Mouse (Mus musculus): ENCODE results near the gene Iba57. TPM values are rescaled to one million over a fixed set of nuclear protein-coding genes. Genes with fewer than 3 reads are reported as not detected.

Gene Iba57
- polyA plus RNA-seq, 1 experiment from 2014 or later = 3.5 TPM

DNA sequence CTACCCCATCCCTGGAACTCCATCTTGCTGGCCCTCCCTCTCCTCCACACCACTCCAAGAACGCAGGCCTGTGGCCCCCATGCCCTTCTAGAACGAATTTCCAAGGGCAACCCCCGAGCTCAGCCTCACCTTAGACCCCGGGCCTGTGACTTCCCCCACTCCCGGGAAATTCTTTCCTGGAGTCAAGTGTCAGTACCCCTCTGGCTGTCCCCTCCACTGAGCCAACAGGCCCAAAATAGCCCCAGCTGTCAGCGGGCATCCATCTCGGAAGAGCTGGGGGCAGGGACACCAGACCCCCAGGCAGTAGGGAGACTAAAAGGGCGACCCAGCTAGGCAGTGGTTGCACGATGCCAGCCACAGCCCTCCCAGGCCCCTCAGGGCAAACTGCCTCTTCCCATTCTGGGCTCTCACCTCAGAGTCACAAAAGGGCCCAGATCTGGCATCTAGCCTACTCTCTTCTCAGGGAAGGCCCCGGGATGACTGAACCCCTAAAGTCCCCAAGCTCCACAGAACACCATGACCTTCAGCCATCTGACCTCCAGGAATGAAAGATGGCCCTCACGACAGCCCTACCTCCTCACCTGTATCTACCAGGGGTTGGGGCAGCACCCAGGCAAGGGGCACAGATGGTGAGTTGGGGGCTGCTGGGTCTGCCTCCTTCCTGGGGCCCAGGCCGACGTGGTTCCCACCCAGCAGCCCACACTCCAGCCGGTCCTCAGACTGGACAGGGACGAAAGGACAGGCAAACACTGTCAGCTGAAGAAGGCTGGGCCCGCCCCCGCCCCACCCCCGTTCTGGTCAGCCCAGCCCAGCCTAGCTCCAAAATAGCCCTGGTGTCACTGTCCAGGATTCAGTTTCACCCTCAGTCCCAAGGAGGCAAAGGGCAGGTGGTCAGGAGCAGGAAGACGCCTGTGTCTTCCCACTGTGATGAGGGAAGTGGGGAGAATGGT is 24.7 kb downstream of the Iba57 start:
- H3K9me3 ChIP-seq (ENCODE audit: control insufficient read depth, low read length) = no peaks in the 10 kb centered on the region
- no peak overlapping the region for H3K9ac ChIP-seq (ENCODE audit: low read length)
- H3K27ac ChIP-seq (ENCODE audit: low read depth, low read length) = no peak overlapping the region
- 70% methylated on average over 19 of the region's 19 CpGs for WGBS
- peaks cover 3% of the 10 kb centered on the region; the same call in 1 of the 2 replicates for H3K4me1 ChIP-seq (ENCODE audit: control insufficient read depth, insufficient read depth, low read length)
- no peaks in the 10 kb centered on the region for H3K36me3 ChIP-seq (ENCODE audit: control insufficient read depth, insufficient read depth, low read length)
- no peak for DNase-seq (ENCODE audit: low spot score, missing footprints)
- no peak overlapping the region for H3K4me2 ChIP-seq
- no peak overlapping the region for H3K4me3 ChIP-seq (ENCODE audit: low read depth, low read length)
- ATAC-seq (ENCODE audit: low FRiP score) = no peak
- peaks cover 36% of the 10 kb centered on the region for H3K27me3 ChIP-seq (ENCODE audit: control insufficient read depth, insufficient read depth, low read length)

DNA sequence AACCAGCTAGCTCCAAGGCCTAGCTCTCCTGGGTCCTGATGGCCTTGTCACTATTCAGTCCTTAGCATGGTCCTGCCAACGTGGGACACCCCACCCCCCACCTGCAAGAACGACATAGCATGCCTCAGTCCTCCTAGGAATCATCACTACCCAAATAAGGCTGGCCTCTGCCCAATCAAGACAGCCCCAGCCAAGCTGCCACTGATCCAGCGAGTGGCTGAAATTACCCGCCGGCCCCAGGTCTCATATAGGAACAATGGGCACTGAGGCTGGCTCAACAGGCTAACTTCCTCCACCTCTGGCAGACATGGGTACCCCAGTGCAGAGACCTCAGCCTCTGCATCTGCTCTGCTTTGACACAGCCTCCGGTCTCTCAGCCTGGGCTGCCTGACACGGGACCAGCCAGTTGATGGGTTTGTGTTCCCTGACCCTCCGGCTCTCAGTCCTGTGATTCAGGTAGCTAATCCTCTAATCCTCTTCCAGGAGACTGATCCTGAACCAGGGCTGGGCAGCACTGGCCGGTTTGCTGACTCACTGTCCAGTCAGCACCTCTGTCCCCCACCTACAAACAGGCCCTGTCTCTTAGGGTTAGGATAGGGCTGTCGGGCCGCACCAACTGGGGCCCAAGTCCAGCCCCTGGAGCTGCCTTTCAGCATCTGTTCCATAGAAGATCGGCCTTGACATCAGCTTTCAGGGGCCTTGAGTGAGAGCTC is 26.4 kb downstream of the Iba57 start:
- H3K4me3 ChIP-seq (ENCODE audit: low read depth, low read length) = no peak overlapping the region
- no peaks in the 10 kb centered on the region for H3K9me3 ChIP-seq (ENCODE audit: control insufficient read depth, low read length)
- peaks cover 44% of the 10 kb centered on the region for H3K27me3 ChIP-seq (ENCODE audit: control insufficient read depth, insufficient read depth, low read length)
- ATAC-seq (ENCODE audit: low FRiP score) (no peak), DNase-seq (ENCODE audit: low spot score, missing footprints) (no peak)
- no peaks in the 10 kb centered on the region for H3K36me3 ChIP-seq (ENCODE audit: control insufficient read depth, insufficient read depth, low read length)
- no peak overlapping the region for H3K4me2 ChIP-seq
- 55% methylated on average over 12 of the region's 12 CpGs for WGBS
- peaks cover 3% of the 10 kb centered on the region; the same call in 1 of the 2 replicates for H3K4me1 ChIP-seq (ENCODE audit: control insufficient read depth, insufficient read depth, low read length)
- no peak overlapping the region for H3K27ac ChIP-seq (ENCODE audit: low read depth, low read length)
- H3K9ac ChIP-seq (ENCODE audit: low read length) = no peak overlapping the region

DNA sequence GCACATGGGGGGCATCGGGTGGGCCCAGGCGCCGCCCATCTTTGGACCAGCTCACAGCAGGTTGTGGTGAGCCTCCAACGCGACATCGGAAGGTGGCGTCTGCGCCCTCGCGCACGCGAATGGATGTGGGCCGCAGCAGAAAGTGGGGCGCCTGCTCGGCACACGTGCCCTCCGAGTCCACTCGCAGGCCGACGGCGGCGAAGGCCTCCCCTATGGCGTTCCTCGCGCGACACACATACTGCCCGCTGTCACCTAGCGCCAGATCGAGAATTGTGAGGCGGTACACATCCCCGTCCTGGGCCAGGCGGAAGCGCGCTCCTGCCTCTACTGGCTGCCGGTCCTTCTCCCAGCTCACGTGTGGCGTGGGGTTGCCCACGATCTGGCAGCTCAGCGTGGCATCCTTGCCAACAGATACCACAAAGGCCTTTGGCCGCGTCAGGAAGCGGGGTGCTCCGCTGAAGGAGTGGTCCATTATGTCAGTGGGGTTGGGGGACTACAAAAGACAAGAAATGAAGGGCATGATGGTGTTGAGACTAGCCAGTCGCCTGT is 27.6 kb downstream of the Iba57 start, which contains the start of gene Obscn:
TSS of gene Obscn (minus strand) at position 499 of the 549 bp plus-strand sequence.
- peak within 1 kb of the TSS; percentile 13; the same call in 1 of the 2 replicates for H3K4me3 ChIP-seq (ENCODE audit: low read depth, low read length)
- DNase-seq (ENCODE audit: low spot score, missing footprints) (peak; percentile 87), ATAC-seq (ENCODE audit: low FRiP score) (no peak)
- whole genome bisulfite sequencing = 21% methylated on average over 44 of the region's 44 CpGs
- peaks cover 3% of the 10 kb centered on the region; the same call in 1 of the 2 replicates for H3K4me1 ChIP-seq (ENCODE audit: control insufficient read depth, insufficient read depth, low read length)
- no peak within 1 kb of the TSS for H3K9ac ChIP-seq (ENCODE audit: low read length)
- no peak within 1 kb of the TSS for H3K27ac ChIP-seq (ENCODE audit: low read depth, low read length)
- peak within 1 kb of the TSS; percentile 34 for H3K4me2 ChIP-seq
- no peaks in the 10 kb centered on the region for H3K36me3 ChIP-seq (ENCODE audit: control insufficient read depth, insufficient read depth, low read length)
- H3K27me3 ChIP-seq (ENCODE audit: control insufficient read depth, insufficient read depth, low read length) = peaks cover 44% of the 10 kb centered on the region
- H3K9me3 ChIP-seq (ENCODE audit: control insufficient read depth, low read length) = no peaks in the 10 kb centered on the region

DNA sequence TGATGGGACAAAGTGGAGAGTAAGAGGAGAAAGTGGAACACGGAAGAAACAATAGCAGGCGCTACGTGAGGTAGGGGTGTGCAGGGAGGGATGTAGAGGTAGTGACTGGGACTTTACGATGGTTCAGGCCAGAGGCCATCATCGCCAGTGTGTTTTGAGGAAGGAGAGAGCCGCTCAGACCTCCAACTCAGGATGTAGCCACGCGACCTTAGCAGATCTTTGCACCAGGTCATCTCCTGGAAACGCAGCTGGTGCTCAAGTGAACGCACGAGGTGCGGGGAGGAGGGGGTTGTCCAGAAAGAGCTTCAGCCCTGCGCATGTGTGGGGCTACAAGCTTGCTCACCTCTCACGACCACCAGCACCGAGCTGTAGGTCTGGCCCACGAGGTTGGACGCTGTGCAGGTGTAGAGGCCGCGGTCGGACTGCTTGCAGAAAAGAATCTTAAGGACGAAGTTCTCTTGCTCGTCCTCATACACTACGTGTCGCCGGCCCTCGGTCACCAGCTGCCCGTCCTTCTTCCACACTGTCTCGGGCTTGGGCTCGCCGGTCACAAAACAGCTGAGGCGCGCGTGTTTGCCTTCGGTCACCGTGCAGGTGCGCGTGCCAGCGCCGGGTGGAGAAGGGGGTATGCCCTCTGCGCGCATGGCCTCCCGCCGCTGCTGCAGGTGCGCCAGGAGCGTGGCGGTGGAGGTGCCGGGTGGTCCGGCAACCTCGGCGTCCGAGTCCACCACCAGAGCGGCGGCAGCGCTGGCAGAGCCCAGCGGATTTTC is 28.3 kb downstream of the Iba57 start:
- peaks cover 3% of the 10 kb centered on the region; the same call in 1 of the 2 replicates for H3K4me1 ChIP-seq (ENCODE audit: control insufficient read depth, insufficient read depth, low read length)
- peak; percentile 87 for DNase-seq (ENCODE audit: low spot score, missing footprints)
- H3K27me3 ChIP-seq (ENCODE audit: control insufficient read depth, insufficient read depth, low read length) = peaks cover 44% of the 10 kb centered on the region
- H3K9me3 ChIP-seq (ENCODE audit: control insufficient read depth, low read length) = no peaks in the 10 kb centered on the region
- H3K36me3 ChIP-seq (ENCODE audit: control insufficient read depth, insufficient read depth, low read length) = no peaks in the 10 kb centered on the region
- peak overlapping the region; percentile 34 for H3K4me2 ChIP-seq
- no peak for ATAC-seq (ENCODE audit: low FRiP score)
- 9% methylated on average over 55 of the region's 55 CpGs for WGBS
- no peak overlapping the region for H3K9ac ChIP-seq (ENCODE audit: low read length)
- no peak overlapping the region for H3K27ac ChIP-seq (ENCODE audit: low read depth, low read length)
- peak overlapping the region; percentile 13; the same call in 1 of the 2 replicates for H3K4me3 ChIP-seq (ENCODE audit: low read depth, low read length)

DNA sequence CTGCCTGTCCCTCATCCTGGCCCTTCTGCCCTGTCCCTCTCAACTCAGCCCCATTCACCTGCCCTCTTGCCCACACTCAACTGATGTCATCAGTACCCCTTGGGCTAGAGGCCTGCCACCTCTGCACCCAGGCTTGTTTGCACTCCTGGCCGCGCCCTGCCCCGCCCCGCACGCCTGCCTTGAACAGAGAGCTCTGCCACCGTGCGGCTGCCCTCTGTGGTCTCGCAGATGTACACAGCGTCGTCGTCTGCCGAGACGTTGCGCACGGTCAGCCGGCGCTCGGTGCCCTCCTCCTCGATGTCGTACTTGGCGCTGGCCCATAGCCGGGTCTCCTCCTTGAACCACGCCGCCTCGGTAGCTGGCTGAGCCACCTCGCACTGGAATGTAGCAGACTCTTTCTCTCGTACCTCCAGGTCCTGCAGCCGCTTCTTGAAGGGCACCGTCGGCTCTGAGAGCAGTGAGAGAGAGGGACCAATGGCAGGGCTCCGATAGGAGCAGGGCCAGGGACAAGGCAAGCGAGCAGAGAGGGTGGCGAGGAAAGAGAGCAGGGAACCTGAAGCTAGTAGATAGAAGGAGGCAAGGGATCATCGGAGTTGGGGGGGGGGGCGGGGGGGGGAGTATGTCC is 29.1 kb downstream of the Iba57 start:
- Histone ChIP-seq H3K27ac (ENCODE audit: low read depth, low read length) (no peak overlapping the region), H3K9ac (ENCODE audit: low read length) (no peak overlapping the region; the same call in 1 of the 2 replicates), H3K36me3 (ENCODE audit: control insufficient read depth, insufficient read depth, low read length) (no peaks in the 10 kb centered on the region), H3K4me1 (ENCODE audit: control insufficient read depth, insufficient read depth, low read length) (peaks cover 3% of the 10 kb centered on the region; the same call in 1 of the 2 replicates), H3K27me3 (ENCODE audit: control insufficient read depth, insufficient read depth, low read length) (peaks cover 44% of the 10 kb centered on the region), H3K9me3 (ENCODE audit: control insufficient read depth, low read length) (no peaks in the 10 kb centered on the region), H3K4me2 (no peak overlapping the region; the same call in 1 of the 2 replicates), H3K4me3 (ENCODE audit: low read depth, low read length) (no peak overlapping the region)
- ATAC-seq (ENCODE audit: low FRiP score) (no peak), DNase-seq (ENCODE audit: low spot score, missing footprints) (peak; percentile 83)
- WGBS = 6% methylated on average over 34 of the region's 35 CpGs

DNA sequence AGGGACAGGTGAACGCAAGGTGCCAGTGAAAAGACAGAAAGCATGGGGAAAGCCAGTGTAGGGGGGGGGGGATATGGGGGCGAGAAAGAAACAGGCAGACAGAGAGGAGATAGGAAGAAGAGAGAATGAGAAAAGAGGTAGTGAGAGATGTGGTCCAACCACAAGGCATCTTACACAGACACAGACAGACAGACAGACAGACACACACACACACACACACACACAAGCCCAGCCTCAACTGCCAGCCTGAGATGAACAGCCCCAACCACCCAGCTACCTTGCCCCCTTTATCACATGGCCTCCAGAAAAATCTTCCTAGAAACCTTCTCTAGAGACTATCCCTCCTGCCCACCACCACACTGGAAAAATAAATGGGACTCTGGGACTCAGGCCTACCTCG is 31.5 kb downstream of the Iba57 start:
- Histone ChIP-seq H3K4me1 (ENCODE audit: control insufficient read depth, insufficient read depth, low read length) (peaks cover 3% of the 10 kb centered on the region; the same call in 1 of the 2 replicates), H3K4me3 (ENCODE audit: low read depth, low read length) (no peak overlapping the region), H3K4me2 (no peak overlapping the region), H3K9me3 (ENCODE audit: control insufficient read depth, low read length) (no peaks in the 10 kb centered on the region), H3K36me3 (ENCODE audit: control insufficient read depth, insufficient read depth, low read length) (no peaks in the 10 kb centered on the region), H3K27me3 (ENCODE audit: control insufficient read depth, insufficient read depth, low read length) (peaks cover 40% of the 10 kb centered on the region), H3K27ac (ENCODE audit: low read depth, low read length) (no peak overlapping the region), H3K9ac (ENCODE audit: low read length) (no peak overlapping the region)
- ATAC-seq (ENCODE audit: low FRiP score) (no peak), DNase-seq (ENCODE audit: low spot score, missing footprints) (peak; percentile 8)
- WGBS = 85% methylated on average over 2 of the region's 3 CpGs

DNA sequence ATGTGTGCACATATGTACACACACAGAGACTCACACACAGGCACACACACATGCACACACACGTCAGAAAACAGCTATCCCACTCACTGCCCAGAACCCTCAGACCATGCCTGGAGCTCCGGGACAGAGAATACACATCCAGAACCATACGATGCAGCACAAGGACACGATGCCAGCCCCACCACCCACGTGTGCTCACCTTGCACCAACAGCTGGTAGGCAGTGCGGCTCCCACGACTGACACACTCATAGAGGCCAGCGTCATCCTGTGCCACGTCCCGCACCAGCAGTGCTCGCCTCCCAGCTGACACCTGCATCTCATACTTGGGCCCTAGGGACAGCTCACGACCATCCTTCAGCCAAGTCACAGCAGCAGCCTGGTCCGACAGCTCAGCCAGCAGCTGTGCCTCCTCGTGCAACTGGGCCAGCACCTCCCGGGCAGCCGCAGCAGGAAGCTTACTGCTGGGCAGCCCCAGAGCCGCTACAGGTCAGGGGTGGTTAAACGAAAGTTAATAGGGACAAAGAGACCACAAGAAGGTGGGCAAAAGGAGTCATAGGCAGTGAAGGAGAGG is 32.1 kb downstream of the Iba57 start:
- Histone ChIP-seq H3K9me3 (ENCODE audit: control insufficient read depth, low read length) (no peaks in the 10 kb centered on the region), H3K9ac (ENCODE audit: low read length) (no peak overlapping the region), H3K4me1 (ENCODE audit: control insufficient read depth, insufficient read depth, low read length) (peaks cover 3% of the 10 kb centered on the region; the same call in 1 of the 2 replicates), H3K36me3 (ENCODE audit: control insufficient read depth, insufficient read depth, low read length) (no peaks in the 10 kb centered on the region), H3K4me3 (ENCODE audit: low read depth, low read length) (no peak overlapping the region), H3K27ac (ENCODE audit: low read depth, low read length) (no peak overlapping the region), H3K27me3 (ENCODE audit: control insufficient read depth, insufficient read depth, low read length) (peaks cover 34% of the 10 kb centered on the region), H3K4me2 (no peak overlapping the region)
- 69% methylated on average over 18 of the region's 18 CpGs for WGBS
- ATAC-seq (ENCODE audit: low FRiP score) (no peak), DNase-seq (ENCODE audit: low spot score, missing footprints) (peak; percentile 26)

DNA sequence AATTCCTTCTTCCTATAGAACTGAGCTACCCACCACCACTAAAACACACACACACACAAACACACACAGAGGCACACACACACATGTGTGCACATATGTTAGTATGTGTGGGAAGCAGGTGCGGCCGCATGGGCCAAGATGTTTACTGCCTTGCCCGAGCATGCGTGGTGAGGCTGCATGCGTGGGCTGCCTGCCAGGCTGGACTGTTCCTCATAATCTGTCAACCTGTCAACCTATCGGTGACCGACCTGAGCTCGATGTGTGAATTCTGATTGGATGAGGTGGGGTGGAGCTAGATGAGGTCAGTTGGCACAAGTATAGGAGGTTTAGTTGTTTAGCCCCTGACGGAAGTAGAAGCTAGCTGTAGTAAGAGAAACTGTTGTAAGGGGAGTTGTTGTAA is 32.8 kb downstream of the Iba57 start:
- DNase-seq (ENCODE audit: low spot score, missing footprints) = peak; percentile 12
- no peak overlapping the region for H3K27ac ChIP-seq (ENCODE audit: low read depth, low read length)
- ATAC-seq (ENCODE audit: low FRiP score) = no peak
- no peak overlapping the region for H3K4me2 ChIP-seq
- peaks cover 3% of the 10 kb centered on the region; the same call in 1 of the 2 replicates for H3K4me1 ChIP-seq (ENCODE audit: control insufficient read depth, insufficient read depth, low read length)
- H3K9ac ChIP-seq (ENCODE audit: low read length) = no peak overlapping the region
- no peak overlapping the region for H3K4me3 ChIP-seq (ENCODE audit: low read depth, low read length)
- H3K36me3 ChIP-seq (ENCODE audit: control insufficient read depth, insufficient read depth, low read length) = no peaks in the 10 kb centered on the region
- H3K9me3 ChIP-seq (ENCODE audit: control insufficient read depth, low read length) = no peaks in the 10 kb centered on the region
- 90% methylated on average over 9 of the region's 9 CpGs for WGBS
- peaks cover 27% of the 10 kb centered on the region for H3K27me3 ChIP-seq (ENCODE audit: control insufficient read depth, insufficient read depth, low read length)

All from midbrain, embryonic 11.5 days (tissue).